Mouse (Mus musculus) kidney, adult 2 months (tissue): ENCODE results near the gene Defb43. TPM values are rescaled to one million over a fixed set of nuclear protein-coding genes. Genes with fewer than 3 reads are reported as not detected.

Experiments
- DNase-seq: peaks from one replicate; pipeline ENCODE4 v3.0.0; 2021
- H3K27ac ChIP-seq: fragments of 200-500 bp; 2 replicates; pipeline ENCODE4 v1.5.1; 2012; ENCODE audit warnings: low read depth, low read length, control low read depth, inconsistent platforms; ENCODE audit not compliant: insufficient read depth
- H3K27me3 ChIP-seq: fragments of 200-500 bp; replicated peaks from 2 replicates; pipeline ENCODE4 v1.6.1; 2012; ENCODE audit warnings: mild to moderate bottlenecking, moderate library complexity, low read length, inconsistent platforms; ENCODE audit not compliant: control insufficient read depth, insufficient read depth
- H3K36me3 ChIP-seq: fragments of 200-500 bp; 2 replicates; pipeline ENCODE4 v1.6.1; 2012; ENCODE audit warnings: mild to moderate bottlenecking, moderate library complexity, low read length, inconsistent platforms; ENCODE audit not compliant: control insufficient read depth, insufficient read depth
- H3K4me1 ChIP-seq: fragments of 200-500 bp; 2 replicates; pipeline ENCODE4 v1.6.1; 2011; ENCODE audit warnings: low read length; ENCODE audit not compliant: control insufficient read depth, insufficient read depth
- H3K4me3 ChIP-seq: fragments of 200-500 bp; 2 replicates; pipeline ENCODE4 v1.5.1; 2011; ENCODE audit warnings: mild to moderate bottlenecking, low read depth, low read length, control low read depth; ENCODE audit not compliant: insufficient read depth
- CTCF ChIP-seq: fragments of 200-500 bp; conservative IDR thresholded peaks from 2 replicates; pipeline ENCODE4 v1.5.1; 2011; ENCODE audit warnings: low read depth, mild to moderate bottlenecking, control low read depth, low read length, moderate library complexity, mixed read lengths; ENCODE audit not compliant: insufficient read depth, insufficient read length
- POLR2A ChIP-seq: fragments of 200-500 bp; IDR thresholded peaks from one replicate; pipeline ENCODE4 v1.6.1; 2011; ENCODE audit warnings: low read depth, low read length, control low read depth
- WGBS: fragments of 180-500 bp; shearing (Covaris S2); methylation state at CpG from one replicate; pipeline ENCODE4 v1.1.7; 2018; 5-methylcytosine and 5-hydroxymethylcytosine counted together
- polyA plus RNA-seq: library from polyadenylated mRNA; depleted of rRNA; stranded (reverse); fragments of >200 nt; gene quantifications from 2 replicates; pipeline ENCODE4 v1.2.3, GENCODE M21; 2012; rRNA removed

The Defb43 gene
- polyA plus RNA-seq, 1 experiment = not detected

DNA sequence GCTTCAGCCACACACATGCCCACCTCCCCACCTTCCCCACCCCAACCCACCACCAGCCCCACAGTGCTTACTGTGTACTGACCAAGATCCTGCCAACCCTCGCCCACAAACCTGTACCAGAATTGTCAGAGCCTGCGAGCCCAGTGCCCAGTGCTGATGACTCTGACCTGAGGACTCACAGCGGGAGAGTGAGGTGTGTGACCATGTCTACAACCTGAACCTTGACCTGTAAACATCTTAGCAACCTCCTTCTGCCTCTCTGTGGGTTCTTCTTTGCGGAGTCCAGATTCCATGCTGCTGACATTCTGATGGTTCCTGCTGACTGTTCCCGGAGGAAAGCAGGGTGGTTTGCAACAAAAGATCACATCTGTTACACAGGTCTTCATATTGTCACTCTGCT, 53.8 kb downstream of the Defb43 start:
- 56% methylated on average over 5 of the region's 5 CpGs for WGBS
- Histone ChIP-seq H3K27ac (no peak overlapping the region), H3K27me3 (no peaks in the 10 kb centered on the region), H3K4me3 (no peak overlapping the region), H3K36me3 (no peaks in the 10 kb centered on the region), H3K4me1 (no peaks in the 10 kb centered on the region)
- DNase-seq = peak; percentile 56
- TF ChIP-seq POLR2A = no peak
- TF ChIP-seq CTCF = no peak

DNA sequence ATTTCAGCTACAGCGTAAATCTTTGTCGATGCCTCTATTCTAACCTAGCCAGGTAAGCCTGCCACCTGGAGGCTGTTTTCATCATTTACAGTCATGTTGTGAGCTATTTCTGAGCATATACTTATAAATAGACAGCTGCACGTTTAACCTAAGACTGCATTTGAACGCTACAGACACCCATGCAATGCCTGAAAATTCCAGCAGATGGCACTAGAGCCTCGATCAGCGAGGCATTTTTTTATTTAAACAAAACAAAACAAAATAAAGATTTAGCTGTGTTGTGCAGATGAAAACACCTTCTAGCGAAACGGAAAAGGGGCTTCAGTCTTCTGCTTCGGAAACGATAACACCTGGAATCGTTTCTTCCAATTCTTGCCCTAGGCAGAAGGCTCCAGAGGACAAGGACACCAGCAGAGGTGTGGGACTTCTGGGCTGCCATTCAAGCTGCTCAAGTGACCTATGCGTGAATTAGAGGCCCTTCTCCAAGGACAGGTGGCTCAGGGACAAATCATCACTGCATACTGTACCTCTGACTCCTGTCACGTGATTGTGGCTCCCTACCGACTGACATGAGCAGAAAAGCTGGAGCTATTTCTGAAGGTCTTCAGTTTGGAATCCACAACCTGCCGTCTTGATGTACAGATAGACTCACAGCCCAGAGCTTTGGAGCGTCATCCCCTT, 55.2 kb downstream of the Defb43 start:
- Histone ChIP-seq H3K27ac (no peak overlapping the region), H3K27me3 (no peaks in the 10 kb centered on the region), H3K36me3 (no peaks in the 10 kb centered on the region), H3K4me1 (no peaks in the 10 kb centered on the region), H3K4me3 (no peak overlapping the region)
- TF ChIP-seq POLR2A (no peak), CTCF (peak; percentile 84)
- WGBS = 29% methylated on average over 16 of the region's 16 CpGs
- DNase-seq = peak; percentile 54

Other genes starting within 250 kb of the Defb43 start
- 7.7 and 8.3 TPM in 2 replicates for gene Wdfy2, start 174.1 kb upstream of the Defb43 start, polyA plus RNA-seq
- gene Defb48, start 27.3 kb upstream of the Defb43 start, polyA plus RNA-seq = not detected in 2 replicates
- gene Defb47, start 13.7 kb upstream of the Defb43 start, polyA plus RNA-seq = not detected in 2 replicates
- gene Defb42, start 35.2 kb downstream of the Defb43 start, polyA plus RNA-seq = 4.7 and 5.7 TPM in 2 replicates
- gene Defb30, start 38.2 kb downstream of the Defb43 start, polyA plus RNA-seq = not detected in 2 replicates